Mouse (Mus musculus) heart, adult 8-10 months (tissue): ENCODE measurements at regions not wholly inside any gene's neighbourhood (a gene's known extent, or its start where the extent isn't known, plus 50 kb on each side); places are given as distances from the start of the nearest gene placed in this dataset.

Source experiments
- DNase-seq: peaks from one replicate; pipeline ENCODE4 v3.0.0; 2022; ENCODE audit warnings: low spot score

DNA sequence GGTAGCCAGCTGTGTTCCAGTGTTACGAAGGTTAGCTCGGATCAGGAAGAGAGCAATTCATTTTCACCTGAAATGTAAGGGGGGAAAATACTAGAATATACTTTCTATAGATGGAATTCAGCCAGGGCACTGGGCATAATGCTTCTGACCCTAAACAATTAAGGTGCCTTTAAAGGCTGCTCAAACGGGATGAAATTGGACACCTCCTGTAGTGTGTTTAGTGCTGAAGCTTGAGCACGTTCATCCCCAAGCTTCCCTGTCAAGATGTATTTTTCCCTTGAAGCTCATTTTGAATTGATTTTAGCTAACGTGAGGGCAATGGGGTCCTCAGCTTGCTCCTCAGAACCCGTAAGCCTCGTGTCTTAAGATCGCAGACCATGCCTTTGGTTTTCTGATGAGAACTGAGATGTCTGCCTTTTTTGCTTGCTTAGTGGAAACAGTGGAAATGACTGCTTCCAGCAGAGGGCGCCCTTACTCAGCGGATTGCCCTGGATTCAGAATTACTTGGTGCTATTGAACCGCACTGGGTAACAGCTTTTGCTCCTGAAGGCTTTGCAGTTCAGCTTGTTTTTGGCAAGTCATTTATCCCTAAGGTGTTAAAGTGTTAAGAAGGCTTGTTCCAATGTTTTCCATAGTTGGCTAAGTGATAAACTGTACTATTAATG, 74.6 kb upstream of the Fermt1 start:
- peak; percentile 36 for DNase-seq

DNA sequence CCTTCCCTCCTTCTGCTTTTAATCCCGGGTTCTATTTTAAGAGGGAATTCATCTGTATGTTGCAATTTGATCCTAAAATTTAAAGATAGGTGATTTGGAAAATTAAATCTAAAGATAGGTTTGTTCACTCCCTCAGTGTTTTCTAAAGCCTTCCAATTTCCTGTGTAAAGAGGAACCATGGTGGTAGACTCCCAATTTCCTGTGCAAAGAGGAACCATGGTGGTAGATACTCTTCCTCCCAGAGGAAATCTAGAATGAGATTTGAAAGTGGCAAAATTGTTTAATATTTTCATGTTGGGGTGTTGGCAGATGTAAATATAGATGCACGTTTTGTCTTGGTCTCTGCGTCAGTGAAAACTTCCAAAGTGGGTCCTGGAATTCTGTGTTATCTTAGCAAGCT, 75.5 kb upstream of the Fermt1 start:
- no peak for DNase-seq

DNA sequence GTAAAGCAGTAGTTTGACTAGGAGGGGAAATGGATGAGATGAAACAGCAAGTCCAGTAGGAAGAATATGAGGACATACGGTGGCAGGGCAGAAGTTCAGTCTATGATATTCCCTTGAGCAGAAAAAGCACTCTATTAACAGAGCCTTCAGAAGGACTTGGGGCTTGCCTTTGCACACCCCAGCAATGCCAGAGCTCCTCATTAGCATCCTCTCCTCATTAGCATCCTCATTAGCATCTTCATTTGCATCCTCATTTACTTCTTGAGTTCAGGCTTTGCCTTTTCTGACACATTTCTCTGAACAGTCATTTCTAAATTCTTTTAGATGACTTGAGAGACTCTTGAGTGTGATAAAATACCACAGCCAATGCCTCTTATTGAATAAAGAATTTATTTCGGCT, 81.3 kb upstream of the Fermt1 start:
- no peak for DNase-seq

DNA sequence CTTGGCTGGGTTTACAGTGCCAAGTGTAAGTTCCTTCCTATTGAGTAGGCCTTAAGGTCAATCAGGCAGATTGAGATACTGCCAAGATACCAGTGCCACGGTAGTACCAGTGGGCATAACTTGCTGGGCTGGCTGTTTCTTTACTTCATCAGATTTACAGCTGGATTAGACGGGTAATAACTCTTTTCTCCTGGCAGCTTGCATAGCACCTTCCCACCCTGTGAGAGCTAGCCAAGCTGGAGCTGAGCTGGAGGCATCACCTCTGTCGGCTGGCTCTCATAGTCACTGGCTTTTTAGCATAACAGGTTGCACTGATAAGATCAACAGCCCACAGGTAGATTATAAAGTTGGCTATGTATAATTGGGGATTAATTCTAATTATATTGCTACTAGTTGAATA, 89.7 kb upstream of the Fermt1 start:
- no peak for DNase-seq

DNA sequence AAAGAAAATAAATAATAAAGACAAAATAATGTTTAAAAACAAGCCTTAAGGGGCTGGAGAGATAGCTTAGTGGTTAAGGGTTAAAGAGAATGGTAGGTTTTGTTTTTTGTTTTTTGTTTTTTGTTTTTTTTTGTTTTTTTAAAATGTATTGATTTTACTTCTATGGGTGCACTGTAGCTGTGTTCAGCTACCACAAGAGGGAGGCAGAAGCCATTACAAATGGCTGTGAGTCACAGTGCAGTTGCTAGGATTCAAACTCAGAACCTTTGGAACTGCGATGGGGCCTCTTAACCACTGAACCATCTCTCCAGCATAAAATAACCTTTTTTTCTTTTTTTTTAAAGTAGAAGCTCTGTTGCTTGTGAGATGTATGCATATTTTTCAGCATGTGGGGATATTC, 95.0 kb upstream of the Fermt1 start:
- no peak for DNase-seq

DNA sequence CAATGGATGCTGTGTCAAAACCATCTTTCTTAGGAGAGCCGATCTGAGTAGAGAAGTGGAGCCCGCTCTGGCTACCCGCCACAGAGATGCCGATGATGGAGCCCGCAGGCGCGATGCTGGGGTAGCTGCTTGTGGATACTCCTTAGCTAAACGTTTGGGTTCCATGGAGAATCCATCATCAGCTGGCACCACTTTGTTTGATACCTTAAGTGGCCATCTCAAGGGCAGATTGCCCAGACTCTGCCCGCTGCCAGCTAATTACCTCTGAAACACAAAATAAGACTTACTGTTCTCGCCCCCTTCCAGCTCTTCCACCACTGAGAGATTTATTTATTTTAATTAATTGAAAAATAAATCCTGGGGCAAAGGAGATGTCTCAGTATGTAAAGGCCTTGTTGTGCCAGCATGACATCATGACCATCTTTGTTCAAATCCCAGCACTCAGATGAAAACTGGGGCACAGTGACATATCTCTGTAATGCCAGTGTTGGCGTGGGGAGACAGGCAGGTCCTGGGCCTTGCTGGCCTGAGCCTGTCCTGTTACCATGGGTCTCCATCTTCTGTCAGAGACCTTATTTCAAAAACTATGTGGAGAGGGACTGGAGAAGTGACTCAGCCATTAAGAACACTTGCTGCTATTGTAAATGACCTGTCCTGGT, 132.1 kb upstream of the Fermt1 start:
- no peak for DNase-seq

DNA sequence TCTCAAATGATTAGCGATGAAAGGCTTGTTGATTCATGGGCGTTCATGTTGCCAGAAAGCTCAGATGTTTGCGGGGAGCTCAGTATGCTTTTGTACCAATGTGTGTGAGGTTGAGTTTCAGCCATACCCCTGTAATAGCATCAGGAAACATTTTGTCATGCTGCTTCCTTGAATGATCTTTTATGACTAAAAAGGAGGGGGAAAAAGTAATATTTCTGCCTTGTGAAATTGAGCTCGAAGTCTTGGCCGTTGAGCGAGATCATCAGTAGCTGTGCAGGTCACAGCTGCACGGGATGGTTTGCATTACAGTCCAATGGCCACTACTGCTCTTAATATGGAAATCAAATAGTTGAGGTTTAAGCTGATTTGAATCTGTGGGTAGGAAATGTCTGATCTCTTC, 145.3 kb upstream of the Fermt1 start:
- DNase-seq, result no peak

DNA sequence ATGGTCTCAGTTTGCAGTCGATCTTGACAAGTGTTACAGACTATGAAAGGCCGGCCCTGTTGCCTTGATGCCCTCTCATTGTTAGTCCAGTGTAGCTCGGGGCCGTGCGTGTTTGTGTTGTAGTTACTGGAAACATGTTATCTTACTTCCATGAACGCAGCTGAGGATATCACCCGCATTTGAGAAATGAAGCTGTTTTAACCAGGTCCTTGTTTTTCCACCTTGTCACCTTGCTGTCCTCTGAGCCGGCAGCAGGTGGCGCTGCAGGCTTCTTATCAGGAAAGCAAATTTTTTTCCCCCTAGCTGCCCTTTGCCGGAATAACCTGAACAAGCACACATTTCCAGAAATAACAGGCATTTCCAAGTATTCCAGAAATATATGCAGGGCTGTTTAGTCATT, 167.9 kb upstream of the Fermt1 start:
- DNase-seq, result peak; percentile 10

DNA sequence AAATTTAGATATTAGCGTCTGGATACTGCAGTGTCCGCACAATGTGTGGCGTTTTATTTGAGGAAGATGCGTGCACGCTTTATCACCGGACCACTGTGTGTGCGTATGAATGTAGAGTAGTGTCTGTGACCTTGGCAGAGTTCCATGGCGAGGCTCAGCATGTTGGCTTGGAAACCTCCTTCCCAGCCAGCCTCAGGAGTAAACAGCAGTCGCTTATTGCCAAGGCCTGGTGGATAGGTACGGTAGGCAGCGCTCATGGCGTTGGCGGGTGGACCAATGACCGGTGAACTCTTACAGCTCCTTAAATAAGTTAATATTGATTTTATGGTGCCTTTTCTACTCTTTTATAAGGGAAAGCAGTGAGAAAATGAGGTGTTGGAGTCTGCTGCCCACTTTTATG, 172.9 kb upstream of the Fermt1 start:
- no peak for DNase-seq

DNA sequence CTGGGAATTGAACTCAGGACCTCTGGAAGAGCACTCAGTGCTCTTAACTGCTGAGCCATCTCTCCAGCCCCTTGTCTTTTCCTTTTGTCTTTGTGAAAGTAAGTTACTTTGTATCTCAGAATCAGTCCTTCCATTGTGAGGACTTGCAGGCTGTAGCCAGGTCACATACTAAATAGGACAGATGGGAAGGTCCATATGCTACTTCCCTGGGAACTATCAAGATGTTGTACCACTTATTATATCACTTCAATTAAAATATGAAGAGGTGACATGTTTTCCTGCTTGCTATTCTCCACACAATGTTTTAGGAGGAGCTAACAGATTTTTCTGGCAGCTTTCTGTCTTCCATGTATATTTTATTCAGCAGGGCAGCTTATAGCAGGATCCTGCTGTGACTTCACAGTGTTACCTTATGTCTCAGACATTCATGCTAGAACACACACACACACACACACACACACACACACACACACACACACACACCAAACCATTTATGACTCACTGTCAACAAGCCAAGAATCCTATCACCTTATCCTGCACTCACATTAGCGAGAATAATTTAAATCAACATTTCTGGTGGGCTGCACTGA, 179.6 kb upstream of the Fermt1 start:
- no peak for DNase-seq

DNA sequence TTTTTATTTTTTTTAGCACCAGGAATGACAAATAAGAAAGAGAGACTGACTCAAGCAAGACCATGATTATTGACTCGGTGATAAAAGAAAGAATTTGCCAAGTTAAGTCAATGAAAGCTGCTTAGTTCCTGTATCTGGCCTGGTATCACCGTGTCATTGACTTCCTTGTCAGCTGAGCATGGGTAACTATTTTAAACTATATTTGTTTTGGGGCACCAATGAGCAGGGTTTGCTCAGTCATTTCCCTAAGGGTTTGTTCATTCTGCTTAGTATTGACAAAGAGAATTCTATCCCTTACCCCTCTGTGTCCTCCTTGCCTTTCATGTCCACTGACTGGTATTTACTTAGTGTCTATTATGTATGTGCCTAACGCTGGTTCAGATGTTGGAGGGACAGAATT, 189.2 kb upstream of the Fermt1 start:
- DNase-seq, result no peak

DNA sequence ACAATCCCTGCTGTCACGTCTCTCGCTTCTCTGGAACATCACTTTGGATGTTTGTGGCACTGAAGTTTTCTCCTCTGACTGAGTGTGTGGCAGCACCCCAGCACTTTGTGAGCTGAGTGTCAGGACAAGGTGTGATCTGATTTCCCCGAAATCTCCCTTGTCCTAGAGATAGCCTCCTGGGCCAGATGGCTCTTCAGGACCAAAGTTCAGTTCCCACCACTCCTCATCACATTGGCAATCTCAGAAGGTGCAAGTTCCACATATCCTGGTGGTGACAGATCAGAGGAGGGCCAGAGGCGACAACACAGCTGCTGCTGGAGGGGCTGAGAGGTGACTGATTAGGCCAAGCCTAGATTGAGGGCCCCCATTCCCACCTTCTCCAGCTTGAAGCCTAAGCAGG, 193.2 kb upstream of the Fermt1 start:
- no peak for DNase-seq

DNA sequence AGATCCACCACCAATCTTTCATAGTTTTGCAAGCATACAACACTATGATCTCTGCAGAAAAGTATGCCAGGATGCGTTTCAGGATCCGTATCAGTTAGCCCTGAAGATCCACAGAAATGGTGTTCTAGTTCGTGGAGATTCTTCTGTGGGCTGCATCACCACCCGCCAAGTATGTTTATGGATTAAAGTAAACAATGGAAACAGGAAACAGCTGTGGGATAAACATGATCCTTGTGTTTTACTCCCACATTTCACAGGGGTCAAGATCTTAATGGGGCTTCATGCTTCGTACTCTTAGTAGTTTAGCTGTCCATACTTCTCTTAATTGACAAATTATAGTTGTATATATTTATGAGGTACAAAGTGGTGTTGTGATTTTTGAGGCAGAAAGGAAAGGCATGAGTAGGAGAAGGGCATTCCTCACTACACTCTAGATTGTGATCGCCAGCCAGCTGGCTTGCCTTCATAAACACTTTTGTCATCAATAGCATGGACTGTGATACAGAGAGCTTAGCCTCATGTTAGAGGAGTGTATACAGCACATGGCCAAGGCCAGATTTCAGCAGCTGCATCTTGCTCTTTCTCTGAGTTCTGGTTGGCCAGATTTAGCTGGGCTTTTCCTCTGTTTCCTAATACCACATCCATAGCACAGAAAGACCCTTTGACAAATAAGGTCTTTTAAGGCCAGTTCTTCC, 195.8 kb upstream of the Fermt1 start:
- no peak for DNase-seq

DNA sequence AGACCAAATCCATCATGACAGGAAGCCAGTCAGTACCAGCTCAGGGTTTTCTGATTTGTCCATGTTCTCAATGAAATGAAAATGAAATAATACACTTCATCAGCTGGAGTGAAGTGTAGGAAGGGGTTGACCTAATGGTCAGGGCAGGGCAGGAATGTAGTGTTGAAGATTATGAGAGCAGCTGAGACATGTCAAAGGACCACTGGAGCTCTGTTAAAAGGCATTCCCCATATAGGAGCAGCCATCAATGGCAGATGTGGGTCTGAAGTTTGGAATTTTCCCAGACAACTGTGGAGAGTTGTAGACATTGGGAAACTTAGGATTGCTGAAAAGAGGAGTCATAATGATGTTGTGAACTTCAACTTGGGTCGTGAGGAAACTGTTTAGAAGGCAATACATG, 206.8 kb upstream of the Fermt1 start:
- no peak for DNase-seq

DNA sequence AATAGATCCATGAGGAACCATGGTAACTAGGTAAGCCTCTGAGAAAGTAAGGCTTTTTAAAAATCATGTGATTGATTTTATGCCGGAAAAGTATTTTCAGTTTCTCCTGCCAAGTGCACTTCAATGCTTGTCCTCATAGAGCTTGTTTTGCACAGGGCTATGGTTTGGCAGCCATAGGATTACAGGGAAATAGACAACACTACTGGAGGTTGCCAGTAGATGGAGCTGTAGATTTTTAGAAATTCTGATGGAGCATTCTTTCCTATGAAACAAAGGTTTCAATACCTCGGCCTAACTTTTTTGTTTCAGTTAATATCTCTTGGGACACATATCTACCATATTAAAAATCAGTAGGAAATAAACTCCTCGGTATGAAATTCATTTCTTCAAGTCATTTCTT, 210.8 kb upstream of the Fermt1 start:
- DNase-seq, result no peak

DNA sequence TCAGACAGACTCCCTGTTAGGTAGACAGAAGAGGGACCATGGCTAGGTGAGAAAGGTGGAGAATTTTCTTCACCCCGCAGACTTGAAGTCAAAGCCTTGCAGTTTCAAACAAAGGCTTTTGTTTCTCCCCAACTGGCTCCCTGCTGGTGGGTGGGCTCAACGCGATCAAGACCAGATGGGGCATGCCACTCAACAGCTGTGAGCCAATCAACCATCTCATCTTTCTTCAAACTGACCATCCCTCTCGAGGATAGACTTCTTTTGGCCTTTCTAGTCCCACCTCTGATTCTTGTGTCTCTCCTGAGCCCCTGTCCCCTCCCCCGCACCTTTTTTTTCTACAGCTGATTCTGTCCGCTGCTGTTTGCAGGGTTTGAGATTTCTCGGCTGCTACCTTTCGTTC, 212.5 kb upstream of the Fermt1 start:
- no peak for DNase-seq

DNA sequence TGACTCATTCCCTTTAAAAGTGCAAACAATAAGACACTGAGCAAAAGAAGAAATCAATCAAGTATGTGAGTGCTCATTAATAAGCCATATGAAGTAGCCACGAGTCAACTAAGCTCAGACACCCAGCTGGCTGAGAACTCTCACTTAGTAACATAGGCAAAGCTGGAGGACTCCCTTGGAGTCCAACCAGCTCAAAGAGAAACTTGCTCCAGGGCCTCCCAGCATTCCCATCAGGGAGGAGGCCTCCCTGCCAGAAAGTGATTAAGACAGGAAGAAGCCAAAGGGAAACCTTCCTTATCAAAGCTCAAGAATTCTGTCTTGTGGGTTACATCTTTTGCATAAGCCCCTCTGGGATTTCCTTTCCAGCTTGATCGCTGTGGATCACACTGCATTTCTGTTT, 213.7 kb upstream of the Fermt1 start:
- peak; percentile 11 for DNase-seq

DNA sequence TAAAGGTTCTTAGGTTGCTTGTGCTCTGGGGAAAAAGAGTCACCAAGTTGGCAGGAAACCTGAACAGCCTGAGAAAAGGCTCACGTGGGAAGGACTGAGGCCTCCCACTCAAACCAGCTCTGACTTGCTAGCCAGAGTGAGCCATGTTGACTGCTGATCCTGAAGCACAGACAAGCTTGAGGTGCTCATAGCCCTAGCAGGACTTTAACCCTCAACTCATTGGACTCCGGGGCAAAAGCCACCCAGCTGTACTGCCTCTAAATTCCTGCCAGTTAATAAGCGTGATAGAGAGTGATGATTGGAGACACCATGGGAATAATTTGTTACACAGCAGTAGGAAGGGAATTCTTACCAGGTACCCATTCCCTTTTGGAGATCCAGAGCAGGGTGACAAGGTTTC, 230.7 kb upstream of the Fermt1 start:
- no peak for DNase-seq

DNA sequence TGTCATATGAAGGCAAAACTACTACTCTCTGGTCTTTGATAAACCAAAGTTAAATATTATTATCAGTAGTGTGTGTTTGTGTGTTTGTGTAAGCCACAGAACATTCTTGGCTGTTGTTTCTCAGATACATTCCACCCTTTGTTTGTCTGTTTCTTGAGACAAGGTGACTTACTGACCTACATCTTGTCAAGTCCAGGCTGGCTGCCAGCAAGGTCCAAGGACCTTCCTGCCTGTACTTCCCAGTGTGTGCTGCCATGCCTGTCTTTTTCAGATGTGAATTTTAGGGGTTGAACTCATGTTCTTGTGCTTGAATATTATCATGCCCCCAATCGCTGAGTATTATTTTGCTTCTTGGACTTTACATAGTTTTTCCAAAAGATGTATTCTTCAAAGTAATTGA, 235.5 kb upstream of the Fermt1 start:
- no peak for DNase-seq

DNA sequence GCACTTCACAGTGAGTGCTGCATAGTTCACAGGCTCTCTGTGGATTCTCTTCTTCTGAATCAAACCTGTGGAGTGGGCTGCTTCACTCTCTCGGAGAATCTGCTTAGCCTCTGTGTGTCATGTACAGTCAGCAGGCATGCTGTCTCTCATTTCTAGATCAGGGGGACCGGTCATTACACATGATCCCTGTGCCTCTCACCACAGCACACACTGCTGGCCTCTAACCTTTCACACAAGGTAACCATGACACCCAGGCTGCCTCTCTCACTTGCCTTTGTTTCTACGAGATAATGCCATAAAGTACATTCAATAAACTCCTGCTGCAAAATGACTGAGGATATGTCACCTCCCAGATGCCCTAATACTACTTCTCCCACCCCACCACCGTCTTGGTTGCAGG, 237.2 kb upstream of the Fermt1 start:
- DNase-seq, result no peak

DNA sequence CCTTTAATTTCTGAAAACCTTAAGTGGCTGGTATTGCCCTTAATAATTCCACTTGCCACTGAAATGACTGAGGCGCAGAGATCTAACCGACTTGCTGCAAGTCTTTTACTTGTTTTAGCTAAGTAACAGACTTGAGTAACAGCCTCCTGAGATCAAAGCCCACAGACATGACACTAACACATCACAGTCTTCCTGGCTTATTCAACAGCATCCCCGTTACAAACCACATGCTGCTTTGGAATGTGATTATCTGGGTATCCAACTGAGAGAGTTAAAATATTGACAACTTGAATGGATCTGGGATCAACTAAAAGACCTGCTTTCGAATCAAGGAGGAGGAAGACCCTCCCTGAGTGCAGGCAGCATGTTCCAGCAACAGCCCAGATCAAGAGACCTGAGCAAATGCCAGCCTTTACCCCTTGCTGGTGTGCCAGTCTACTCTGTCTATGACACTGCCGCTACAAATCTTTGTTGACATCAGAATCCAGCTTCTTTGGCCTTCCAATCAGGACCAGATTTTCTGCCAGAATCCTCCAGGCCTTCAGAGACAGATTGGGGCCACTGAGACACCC, 258.7 kb upstream of the Fermt1 start:
- DNase-seq, result no peak

DNA sequence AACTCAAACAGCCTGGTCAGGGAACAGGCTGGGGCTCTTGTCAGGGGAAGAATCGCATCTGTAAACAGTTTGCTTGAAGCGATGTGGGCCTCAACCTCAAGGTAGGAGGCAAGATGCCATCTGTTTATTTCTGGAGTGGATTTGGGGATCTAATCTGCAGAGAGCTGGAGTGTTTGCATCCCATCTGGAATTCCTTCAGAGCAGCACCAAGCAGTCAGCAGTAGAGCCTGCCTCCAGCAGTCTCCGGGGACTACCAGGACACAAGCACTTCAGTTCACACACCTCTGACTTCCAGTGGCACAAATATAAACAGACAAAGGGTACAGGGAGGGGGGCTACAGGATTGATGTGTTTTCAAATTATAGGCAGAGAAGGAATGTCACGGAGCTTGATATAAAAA, 262.8 kb upstream of the Fermt1 start:
- DNase-seq, result no peak
